Mouse (Mus musculus): Measurements from ENCODE around the gene Mogs. TPM values are rescaled to one million over a fixed set of nuclear protein-coding genes. Genes with fewer than 3 reads are reported as not detected.

The Mogs gene
- total RNA-seq, 2 experiments from 2014 or later, result 29.4 to 30.0 TPM

DNA sequence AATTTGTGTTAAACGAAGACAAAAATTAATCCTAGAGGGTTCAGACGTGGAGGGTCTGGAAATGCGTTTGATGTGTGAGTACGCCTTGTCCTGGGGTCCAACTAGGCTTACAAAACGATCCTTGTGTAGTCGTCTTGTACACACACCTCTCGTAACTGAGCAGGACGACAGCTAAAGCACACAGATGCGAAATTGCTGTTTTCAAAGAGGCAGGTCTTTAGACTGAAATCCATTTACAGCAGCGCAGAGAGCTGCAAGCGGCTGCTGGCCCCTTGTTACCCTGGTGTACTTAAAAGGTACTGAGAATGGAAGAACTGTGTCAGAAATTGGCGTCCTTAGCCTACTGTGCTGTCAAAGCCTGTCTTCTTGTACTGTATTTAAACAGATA, 50.9 kb downstream of the Mogs start:
- DNase-seq (ENCODE audit: low spot score in 2 of 2), result no peak
- intact Hi-C loops (cut with DNase I), result loop anchor here (10.0 kb wide), 1 partner anchor 171 kb away; no protein-coding TSS in a partner anchor

Small RNAs within 50 kb of the gene (microRNA-seq; reads per million reads assigned to microRNA genes)
- not detected for gene Mir3470a

Other genes starting within 250 kb of the Mogs start
- 10 to 100 TPM; 37.2 to 39.0 TPM for gene Sema4f, start 175.7 kb upstream of the Mogs start, total RNA-seq (2021)
- under 1 TPM in 1 of 2 experiments, not detected in 1; 0.22 TPM for gene M1ap, start 168.6 kb upstream of the Mogs start, total RNA-seq (2021)
- gene Dok1, start 82.0 kb upstream of the Mogs start, total RNA-seq (2021), result 1 to 10 TPM; 1.9 to 2.3 TPM
- 1 to 10 TPM; 2.7 to 4.9 TPM for gene Loxl3, start 81.3 kb upstream of the Mogs start, total RNA-seq (2021)
- 100 to 1,000 TPM; 112 to 131 TPM for gene Aup1, start 61.0 kb upstream of the Mogs start, total RNA-seq (2021)
- gene Htra2, start 60.2 kb upstream of the Mogs start, total RNA-seq (2021), result 10 to 100 TPM; 41.6 to 48.5 TPM
- under 1 TPM; 0.37 to 0.97 TPM for gene Dqx1, start 57.7 kb upstream of the Mogs start, total RNA-seq (2021)
- not detected for gene Tlx2, start 45.2 kb upstream of the Mogs start, total RNA-seq (2021)
- gene Pcgf1, start 37.6 kb upstream of the Mogs start, total RNA-seq (2021), result 10 to 100 TPM; 21.6 to 35.9 TPM
- not detected for gene Lbx2, start 29.1 kb upstream of the Mogs start, total RNA-seq (2021)
- gene Ccdc142, start 13.9 kb upstream of the Mogs start, total RNA-seq (2021), result 1 to 10 TPM; 5.1 to 9.0 TPM
- gene Gm42688, start 13.9 kb upstream of the Mogs start, total RNA-seq (2021), result 1 to 10 TPM; 5.3 to 5.9 TPM
- 10 to 100 TPM; 54.4 to 58.7 TPM for gene Mrpl53, start 6.5 kb upstream of the Mogs start, total RNA-seq (2021)
- gene Wbp1, start 6.1 kb downstream of the Mogs start, total RNA-seq (2021), result 10 to 100 TPM; 33.5 to 46.6 TPM
- 10 to 100 TPM; 20.5 to 26.0 TPM for gene Ino80b, start 9.9 kb downstream of the Mogs start, total RNA-seq (2021)
- gene Rtkn, start 20.0 kb downstream of the Mogs start, total RNA-seq (2021), result 100 to 1,000 TPM in 1 of 2 experiments, 10 to 100 TPM in 1; 88.7 to 105 TPM
- gene Wdr54, start 40.9 kb downstream of the Mogs start, total RNA-seq (2021), result 10 to 100 TPM; 29.1 to 31.3 TPM
- gene 1700003E16Rik, start 40.9 kb downstream of the Mogs start, total RNA-seq (2021), result 10 to 100 TPM; 27.4 to 31.5 TPM
- 100 to 1,000 TPM; 373 to 386 TPM for gene Dctn1, start 50.4 kb downstream of the Mogs start, total RNA-seq (2021)
- gene Slc4a5, start 104.3 kb downstream of the Mogs start, total RNA-seq (2021), result under 1 TPM; 0.25 to 0.69 TPM
- gene Mthfd2, start 210.4 kb downstream of the Mogs start, total RNA-seq (2021), result 1 to 10 TPM; 4.6 to 6.2 TPM
- 10 to 100 TPM; 19.0 to 20.8 TPM for gene Mob1a, start 210.5 kb downstream of the Mogs start, total RNA-seq (2021)
- 10 to 100 TPM; 46.8 to 50.5 TPM for gene Bola3, start 233.7 kb downstream of the Mogs start, total RNA-seq (2021)